Mouse (Mus musculus) cerebellum, adult 11-12 months (tissue): ENCODE measurements around the gene Tmc2.

Experiments used
- DNase-seq: peaks from one replicate; pipeline ENCODE4 v3.0.0; 2022

Gene Tmc2

GRCm38 (mm10) chr2:130303014-130303413 lies 108.0 kb downstream of the Tmc2 start:
- DNase-seq = no peak
